ENCODE assay signal across 27 mouse cellular contexts in genomic region chr16:28404156-28404555, GRCm38 (mm10).
"Had no signal": no experiment of that assay in that cellular context is flagged by ENCODE, and none has a peak within 500 bp of the region (broad histone marks: within the 10 kb centered on the region; RNA-seq: fewer than 3 reads in every experiment).

No protein-coding gene starts in this region.

- H3K4me2 ChIP-seq: embryonic facial prominence, embryonic 12.5 days; embryonic facial prominence, embryonic 13.5 days; embryonic facial prominence, embryonic 15.5 days; forebrain, embryonic 12.5 days; forebrain, embryonic 13.5 days; forebrain, embryonic 15.5 days had no signal

- H3K36me3 ChIP-seq: embryonic facial prominence, embryonic 12.5 days; embryonic facial prominence, embryonic 13.5 days; embryonic facial prominence, embryonic 15.5 days; forebrain, embryonic 12.5 days; forebrain, embryonic 15.5 days had no signal

- H3K4me3 ChIP-seq: embryonic facial prominence, embryonic 12.5 days; embryonic facial prominence, embryonic 13.5 days; embryonic facial prominence, embryonic 15.5 days; erythroblast, embryonic 14.5 days; forebrain, embryonic 12.5 days; forebrain, embryonic 13.5 days; forebrain, embryonic 15.5 days; gastrocnemius, adult 2 months; heart, adult 2 months had no signal

- H3K4me1 ChIP-seq: embryonic facial prominence, embryonic 12.5 days; embryonic facial prominence, embryonic 13.5 days; embryonic facial prominence, embryonic 15.5 days; forebrain, embryonic 12.5 days; forebrain, embryonic 13.5 days had no signal

- H3K27ac ChIP-seq: embryonic facial prominence, embryonic 12.5 days; embryonic facial prominence, embryonic 13.5 days; embryonic facial prominence, embryonic 15.5 days; forebrain, embryonic 12.5 days; forebrain, embryonic 13.5 days; forebrain, embryonic 15.5 days; gastrocnemius, adult 2 months; heart, adult 2 months had no signal

- H3K27me3 ChIP-seq: embryonic facial prominence, embryonic 12.5 days; embryonic facial prominence, embryonic 13.5 days; embryonic facial prominence, embryonic 15.5 days; forebrain, embryonic 12.5 days; forebrain, embryonic 13.5 days; forebrain, embryonic 15.5 days had no signal

- H3K9ac ChIP-seq: embryonic facial prominence, embryonic 12.5 days; embryonic facial prominence, embryonic 13.5 days; embryonic facial prominence, embryonic 15.5 days; forebrain, embryonic 12.5 days; forebrain, embryonic 13.5 days; forebrain, embryonic 15.5 days; forebrain, postnatal 0 days had no signal

- DNase-seq: cerebellum, adult 2 months; cerebellum, adult 8-10 months; cerebellum, adult 9-10 months; cerebellum, adult 9-11 months; cerebellum, postnatal 10 days; cerebellum, postnatal 14 days; cerebellum, postnatal 25 days; cerebellum, postnatal 36 days; embryo, embryonic 11 days; forebrain, postnatal 0 days; gastrocnemius, adult 2 months; gastrocnemius, postnatal 10 days; gastrocnemius, postnatal 14 days; gastrocnemius, postnatal 25 days; gastrocnemius, postnatal 36 days; heart, adult 11 months; heart, adult 18-20 months; heart, adult 2 months had no signal

- H3K9me3 ChIP-seq: embryonic facial prominence, embryonic 12.5 days; embryonic facial prominence, embryonic 13.5 days; embryonic facial prominence, embryonic 15.5 days; forebrain, embryonic 12.5 days; forebrain, embryonic 13.5 days; forebrain, embryonic 15.5 days had no signal

- ATAC-seq: forebrain, embryonic 13.5 days; forebrain, embryonic 14.5 days; forebrain, embryonic 15.5 days; forebrain, embryonic 16.5 days; forebrain, postnatal 0 days had no signal
